Mouse (Mus musculus) urinary bladder, adult 18-20 months (tissue): Measurements from ENCODE around the gene Anks1b.

Experiments used
- DNase-seq, 2 experiments: peaks; one replicate each; pipeline ENCODE4 v3.0.0; 2022; ENCODE audit warnings: low spot score in 2 of 2, mixed read lengths in 2 of 2

Gene Anks1b

DNA sequence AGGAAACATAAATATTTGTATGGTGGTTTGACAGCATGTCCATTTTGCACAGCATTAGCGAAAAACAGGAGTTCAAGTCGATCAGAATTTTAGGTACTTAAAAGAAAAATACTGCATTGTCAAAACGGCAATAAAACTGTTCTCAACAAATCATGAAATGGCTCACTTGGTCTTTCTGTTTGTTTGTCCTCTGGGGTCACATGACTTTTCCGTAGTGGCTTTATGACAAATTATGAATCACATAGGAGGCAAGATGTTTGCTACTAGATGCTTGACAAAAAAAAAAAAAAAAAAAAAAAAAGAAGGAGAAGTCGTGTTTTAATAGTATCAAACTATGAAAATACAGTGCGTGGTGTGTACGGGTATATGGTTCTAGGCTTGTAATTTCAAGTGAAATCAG, 495.7 kb downstream of the Anks1b start:
- no peak for DNase-seq

DNA sequence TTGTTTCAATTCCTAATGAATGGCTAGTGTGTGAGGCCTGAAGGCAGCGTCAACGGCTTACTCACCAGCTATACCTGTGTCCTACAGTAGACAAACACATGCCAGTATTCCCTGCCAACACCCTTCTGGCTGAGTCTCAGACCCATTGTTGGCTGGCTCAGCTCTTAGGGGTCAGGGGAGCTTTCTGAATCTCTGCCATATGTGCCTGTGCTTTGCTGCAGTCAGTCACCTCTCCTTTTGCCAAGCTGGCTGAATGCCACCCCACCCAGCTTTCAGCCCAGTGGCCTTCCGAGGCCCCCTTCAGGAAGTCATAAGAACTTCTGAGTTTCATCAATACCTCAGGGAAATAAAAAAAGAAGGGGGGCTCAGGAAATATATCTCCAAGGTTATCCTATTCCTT, 497.4 kb downstream of the Anks1b start:
- no peak for DNase-seq

DNA sequence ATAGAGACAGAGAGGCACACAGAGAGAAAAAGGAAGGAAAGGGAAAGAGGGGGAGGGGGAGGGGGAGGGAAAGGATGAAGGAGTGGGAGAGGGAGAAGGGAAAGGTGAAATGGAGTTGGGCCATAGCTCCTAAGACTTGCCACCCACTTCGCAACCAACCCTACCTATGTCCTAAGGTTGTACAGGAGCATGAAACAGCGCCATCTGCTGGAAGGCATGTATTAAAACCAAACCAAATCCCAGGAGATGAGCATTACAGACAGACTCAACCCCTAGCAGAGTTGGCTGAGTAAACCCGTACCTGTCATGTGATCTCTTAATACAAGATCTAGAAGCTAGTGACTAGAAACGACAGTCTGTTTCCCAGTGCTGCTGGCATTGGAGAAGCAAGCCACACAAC, 500.2 kb downstream of the Anks1b start:
- DNase-seq: no peak

DNA sequence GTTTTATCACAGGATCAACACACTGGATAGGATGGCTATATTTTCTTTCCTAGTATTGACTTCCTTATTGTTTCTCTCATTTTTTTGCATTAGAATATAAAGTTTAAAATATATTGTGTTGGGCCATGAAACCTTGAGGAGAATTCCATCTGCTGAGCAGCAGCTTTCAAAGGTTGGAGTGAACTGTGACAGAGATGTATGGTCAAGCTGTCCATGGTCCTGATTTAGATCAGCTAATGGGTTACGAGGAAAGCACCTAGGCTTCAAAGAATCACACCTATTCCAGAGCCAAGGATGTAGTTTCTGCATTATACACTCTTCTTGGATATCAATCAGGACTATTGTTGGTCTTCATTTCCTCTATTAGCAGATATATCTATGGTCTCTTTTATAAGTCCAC, 503.3 kb downstream of the Anks1b start:
- no peak for DNase-seq

DNA sequence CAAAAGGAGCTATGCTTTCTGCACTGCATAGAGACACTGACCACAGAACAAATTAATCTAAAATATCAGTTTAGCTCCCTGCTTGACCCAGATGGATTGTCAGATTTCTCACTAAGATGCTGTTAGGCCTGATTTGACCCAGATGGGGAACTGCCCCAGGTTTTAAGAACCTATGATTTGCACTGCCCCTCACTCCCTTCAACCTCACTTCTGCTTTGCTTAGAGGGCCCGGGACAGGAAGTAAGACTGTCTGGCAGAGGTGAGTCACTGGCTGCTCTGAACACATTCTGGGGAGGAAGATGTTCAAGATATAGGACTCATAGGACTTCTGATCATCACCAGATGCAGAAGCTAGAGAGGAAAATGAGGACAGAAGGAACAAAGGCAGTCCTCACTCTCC, 506.8 kb downstream of the Anks1b start:
- no peak for DNase-seq

DNA sequence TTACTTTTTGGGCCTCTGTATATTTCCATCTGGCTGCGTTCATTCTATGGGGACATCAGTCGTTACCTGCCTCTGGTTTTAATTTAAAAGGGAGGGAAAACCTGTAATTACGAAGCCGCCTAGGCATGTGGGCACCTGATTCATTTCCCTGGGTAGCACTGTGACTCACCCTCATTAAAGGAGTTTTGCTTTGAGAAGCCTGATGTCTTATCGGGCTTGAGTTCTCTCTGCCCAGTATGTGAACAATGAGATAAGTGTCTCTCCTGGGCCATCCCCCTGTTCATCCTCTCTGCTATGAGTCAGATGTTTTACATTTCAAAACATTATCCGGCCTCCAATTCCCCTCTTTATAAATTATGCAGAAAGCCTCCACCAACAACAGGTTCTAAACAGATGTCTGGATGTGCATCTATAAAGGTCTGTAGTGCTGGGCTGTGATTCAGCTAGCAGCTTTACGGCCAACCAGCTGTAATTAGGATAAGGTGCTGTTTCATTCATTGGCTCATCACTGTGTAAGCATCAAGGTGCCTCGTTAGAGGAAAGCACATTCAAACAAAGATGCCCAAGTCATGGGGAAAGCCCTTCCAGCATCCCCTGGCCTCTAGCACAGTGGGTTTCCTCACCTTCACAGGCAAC, 507.5 kb downstream of the Anks1b start:
- DNase-seq: no peak

DNA sequence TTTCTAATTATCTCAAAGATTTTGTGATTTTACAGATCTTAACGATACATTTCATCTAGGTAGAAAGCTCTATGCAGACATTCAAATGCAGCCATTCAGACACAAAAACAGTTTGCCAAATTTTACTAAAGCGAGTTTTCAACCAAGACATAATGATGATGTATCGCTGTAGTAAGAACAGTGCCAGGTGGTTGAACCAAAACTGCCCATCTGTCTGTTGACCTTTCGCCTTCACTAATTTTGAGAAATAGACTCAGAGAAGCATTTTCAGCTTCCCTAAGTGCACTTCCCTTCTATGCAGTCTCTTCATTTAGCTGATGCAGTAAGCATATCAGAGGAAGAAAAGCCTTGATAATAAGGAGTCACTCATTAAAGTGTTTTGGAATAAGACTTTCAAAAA, 527.1 kb downstream of the Anks1b start:
- DNase-seq: no peak

DNA sequence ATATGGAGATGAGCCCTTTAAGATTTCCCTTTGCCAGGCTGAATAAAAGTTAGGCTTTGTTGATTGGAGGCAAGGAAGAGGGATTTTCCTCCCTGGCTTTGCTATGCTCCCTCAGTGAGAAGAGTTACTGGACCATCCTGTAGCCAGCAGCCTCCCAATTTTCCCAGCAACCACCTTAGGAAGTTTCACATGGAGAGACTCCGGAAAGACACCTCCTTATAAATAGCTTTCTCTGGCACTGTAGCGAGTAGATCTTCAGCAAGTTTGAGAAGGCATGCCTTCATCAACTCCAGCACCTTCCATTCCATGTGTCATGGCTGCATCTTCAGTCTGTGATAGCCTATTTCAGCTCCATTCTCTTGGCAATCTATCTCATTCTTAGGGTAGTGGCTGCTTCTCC, 535.2 kb downstream of the Anks1b start:
- no peak for DNase-seq

DNA sequence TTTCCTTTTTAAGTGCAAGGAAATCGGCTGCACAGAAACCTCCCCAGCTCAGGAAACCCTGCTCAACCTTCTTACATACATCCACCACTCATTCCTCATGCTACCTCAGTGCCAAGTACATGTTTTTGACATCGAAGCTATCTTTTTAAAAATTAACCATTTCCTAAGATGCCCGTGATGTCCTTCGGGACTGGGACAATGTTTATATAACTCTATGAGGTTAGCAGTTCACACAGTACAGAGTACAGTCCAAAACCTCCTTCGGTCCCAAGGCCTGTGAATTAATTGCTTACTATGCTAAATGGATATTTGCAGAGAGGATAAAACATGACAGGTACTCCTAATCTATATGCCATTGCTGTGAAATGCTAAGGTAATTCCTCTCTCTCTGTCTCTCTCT, 558.2 kb downstream of the Anks1b start:
- no peak for DNase-seq

DNA sequence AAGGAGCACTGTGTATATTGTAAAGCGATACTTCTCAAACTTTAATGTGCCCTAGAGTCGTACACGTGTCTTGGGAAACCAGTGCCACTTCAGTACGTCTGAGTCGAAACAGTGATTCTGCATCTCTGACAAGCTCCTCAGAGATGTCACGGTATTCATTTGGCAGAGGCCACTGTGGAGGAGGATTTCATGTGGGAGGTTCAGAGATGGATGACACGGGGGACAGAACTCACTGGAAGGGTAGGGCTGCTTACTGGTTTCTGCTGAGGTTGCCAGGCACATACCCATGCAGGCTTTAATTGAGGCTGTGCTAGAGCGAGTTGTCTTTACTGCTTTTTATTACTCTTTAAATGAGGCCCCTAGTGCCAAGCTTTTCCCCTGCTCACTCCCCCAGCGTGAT, 558.7 kb downstream of the Anks1b start:
- DNase-seq: no peak

DNA sequence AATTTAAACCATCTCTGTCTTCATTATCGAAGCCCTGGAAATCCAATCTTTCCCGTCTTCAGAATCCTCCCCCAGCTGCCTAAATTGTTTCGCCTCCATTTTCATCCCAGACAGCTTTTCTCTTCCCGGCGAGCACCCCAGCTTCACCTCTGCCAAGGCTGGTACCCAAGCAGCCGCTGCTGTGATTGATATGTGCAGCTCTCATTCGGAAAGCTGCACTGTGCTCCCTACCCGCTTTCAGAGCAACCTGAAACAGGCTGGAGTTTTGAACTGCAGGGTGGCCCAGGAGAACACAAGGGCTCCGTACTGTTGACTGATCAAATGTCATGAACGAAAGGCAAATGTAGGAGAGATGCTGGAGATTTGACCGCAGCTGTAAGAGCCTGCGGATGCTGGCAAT, 559.2 kb downstream of the Anks1b start:
- DNase-seq: no peak

DNA sequence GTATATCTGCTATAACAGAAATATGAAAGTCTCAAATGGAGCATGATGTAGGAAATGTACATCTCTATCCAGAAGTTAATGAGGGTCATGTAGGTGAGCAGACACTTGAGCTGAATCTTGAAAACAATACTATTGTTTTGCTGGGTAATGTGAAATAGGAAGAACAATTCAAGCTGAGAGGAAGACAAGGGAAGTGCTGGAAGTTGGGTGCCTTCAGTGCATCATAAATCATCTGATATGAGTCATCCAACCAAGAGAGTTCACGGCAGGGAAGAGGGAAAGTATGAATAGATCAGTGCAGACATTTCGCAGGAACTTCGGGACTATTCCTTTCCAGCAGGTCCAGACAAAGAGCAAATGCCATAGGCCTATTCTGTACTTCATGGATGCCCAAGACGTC, 567.7 kb downstream of the Anks1b start:
- no peak for DNase-seq

DNA sequence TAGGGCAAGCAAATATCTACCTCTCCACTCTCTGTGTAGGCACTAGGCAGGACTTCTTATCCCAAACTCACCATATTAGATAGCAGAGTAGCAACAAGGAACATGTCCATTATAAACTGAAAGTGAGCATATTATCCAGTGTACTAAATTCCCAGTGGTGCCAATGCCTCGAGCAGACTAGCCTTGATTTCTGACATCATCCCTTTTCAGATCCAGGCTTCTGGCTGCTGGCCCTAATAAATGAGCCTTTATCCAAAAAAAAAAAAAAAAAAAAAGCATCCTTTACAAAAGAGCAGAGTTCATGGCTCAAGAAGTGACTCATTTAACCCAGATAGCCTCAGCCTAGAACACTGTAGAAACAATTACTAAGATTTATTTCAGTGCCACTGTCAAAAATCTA, 568.3 kb downstream of the Anks1b start:
- no peak for DNase-seq

DNA sequence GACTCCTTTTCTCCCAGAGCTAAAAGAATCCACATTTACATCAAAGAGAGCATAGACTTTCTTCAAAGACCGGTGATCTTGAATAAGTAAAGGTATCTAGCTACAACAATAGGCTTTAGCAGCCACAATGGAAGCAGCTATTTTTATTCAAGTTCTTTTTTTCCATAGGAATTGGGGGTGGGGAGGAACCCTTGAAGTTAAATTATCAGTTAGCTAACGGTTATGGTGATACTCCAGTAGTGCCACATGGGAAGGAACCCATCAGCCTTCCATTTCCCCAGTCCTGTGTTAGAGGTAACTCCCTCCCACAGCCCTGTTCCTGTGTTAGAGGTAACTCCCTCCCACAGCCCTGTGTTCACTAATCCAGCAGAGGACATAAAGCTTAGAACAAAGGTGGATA, 591.6 kb downstream of the Anks1b start:
- no peak for DNase-seq

DNA sequence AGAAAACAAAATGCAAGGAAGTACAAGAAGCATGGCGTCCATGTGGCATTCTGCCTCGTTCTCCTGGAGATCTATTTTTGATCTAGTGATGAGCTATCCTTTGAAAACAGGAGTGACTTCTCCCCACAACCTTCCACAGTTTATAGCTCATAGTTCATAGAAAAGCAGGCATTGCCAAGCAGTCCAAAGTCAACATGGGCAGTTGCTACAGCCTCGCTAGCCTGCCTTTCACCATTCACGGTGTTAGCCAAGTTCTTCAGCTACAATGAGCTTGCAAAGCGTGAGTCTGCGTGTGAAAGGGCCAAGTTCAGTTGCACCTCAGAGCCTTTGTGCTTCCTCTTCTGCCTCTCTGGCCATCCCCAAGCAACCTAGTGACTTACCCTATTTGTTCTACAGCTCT, 592.1 kb downstream of the Anks1b start:
- DNase-seq: no peak

DNA sequence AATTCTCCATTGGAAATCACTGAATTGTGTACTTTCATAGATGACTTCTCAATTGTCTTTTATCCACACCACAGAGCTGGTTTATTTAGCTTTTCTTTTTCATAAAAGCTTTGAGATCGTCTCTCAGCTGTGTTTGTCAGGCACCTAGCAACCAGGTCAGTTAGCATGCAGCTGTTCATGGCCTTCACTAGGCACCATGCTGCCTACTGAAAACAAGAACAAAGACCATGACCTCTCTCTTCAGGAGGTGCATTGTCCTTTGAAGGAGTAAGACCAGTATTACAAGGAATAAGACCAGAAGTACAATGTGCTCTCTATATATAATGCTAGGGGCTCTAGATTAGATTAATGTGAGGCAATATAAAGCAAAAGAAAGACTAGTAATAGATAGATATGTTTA, 594.2 kb downstream of the Anks1b start:
- no peak for DNase-seq

DNA sequence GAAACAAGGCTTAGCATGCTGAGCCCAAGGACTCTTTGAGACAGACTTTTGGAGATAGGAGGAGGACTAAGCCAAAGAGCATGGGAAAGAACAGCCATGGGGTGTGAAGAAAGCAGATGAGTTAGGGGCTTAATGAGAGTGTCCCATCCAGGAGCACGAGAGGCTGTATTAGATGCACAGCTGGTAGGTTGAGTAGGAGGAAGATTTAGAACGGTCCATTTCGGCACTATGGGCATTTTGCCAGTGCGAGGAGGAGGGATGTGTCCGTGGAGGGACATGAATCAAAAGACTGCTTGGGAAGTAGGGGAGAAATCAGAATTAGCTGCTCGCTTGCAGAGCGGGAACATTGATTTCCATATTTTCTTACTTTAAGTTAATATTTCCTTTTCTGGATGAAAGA, 620.1 kb downstream of the Anks1b start:
- no peak for DNase-seq

DNA sequence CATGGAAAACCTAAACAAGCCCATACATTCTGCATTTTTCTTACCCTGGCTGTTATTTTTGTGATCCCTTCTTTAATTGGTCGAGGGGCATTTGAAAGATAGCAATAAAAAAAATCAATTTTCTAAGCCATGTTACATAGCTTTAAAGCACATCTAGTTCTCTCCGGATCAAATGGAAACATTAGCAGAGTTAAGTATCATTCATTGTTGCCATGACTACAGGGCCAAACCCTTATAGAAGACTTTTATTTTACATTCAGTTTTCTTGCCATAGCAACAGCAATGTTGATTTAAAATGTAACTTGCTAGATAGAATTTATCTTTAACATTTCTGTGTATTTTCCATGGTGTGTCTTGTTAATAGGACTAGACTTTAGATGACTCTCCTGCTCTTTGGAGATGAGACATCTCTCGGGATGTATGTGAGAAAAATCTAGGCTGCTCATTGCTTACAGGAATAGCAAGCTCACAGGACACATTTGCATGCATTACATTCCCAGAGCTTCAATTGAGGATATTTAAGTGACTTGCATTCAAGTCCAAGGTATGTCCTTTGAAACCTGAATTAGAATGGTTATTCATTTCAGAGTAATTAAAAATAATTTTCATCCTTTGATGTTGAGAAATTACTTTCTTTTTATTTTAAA, 620.8 kb downstream of the Anks1b start:
- DNase-seq: no peak

DNA sequence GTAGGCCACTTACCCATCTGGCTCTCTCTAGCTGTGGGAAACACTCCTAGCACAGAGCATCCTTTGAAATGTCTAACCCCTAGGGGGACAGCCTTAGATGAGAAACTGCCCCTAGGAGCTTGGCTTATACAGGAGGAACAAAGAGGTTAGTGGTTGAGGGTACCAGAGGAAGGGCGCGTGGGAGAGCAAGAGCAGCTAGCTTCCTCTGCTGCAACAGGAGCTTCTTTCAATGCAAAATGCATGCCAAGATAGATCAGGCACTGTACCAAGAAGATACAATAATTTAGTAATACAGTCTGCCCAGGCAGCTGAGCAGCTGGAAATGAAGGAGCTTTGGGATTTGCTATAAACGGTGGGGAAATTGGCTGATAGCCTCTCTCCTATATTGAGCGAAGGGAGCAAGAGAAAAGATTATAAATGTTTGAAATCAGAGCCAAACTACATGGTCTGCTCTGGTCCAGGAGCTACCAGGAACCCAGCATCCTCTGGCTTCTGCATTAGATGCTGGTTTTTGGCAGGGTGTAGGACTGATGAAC, 621.7 kb downstream of the Anks1b start:
- no peak for DNase-seq

DNA sequence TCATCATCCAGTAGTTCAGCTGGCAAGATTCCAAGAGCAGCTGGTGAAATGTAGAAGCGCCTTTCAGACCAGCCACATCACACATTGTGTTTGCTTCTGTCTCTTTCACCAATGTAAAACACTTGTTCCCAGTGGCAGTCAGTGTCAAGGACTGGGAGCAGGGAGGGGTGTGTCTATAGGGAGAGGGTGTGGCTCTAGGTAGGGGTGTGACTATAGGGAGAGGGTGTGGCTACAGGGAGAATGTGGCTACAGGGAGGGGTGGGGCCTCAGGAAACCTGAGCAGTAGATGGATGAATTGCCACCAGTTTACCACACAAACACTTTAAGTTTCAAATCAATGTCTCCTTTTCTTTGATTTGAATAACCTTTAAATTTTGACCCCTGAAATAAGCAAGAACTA, 634.3 kb downstream of the Anks1b start:
- DNase-seq: no peak

DNA sequence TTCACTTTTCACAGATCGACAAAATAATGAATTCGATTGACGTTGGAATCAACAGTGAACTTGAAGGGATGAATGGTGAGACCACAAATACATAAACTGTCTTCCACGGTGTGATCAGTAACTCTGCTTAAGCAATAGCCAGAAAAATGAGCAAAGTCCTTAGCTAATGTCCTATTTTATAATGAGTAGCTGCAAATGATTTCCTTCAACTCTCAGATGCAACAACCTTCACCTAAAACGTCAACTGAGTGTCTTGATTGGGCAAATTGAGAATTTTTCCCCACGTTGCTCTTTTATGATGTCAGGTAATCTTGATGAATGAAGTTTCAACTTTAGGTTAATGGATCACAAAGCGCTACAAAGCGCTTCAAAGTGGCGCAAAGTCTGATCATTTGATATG, 639.5 kb downstream of the Anks1b start:
- no peak for DNase-seq

DNA sequence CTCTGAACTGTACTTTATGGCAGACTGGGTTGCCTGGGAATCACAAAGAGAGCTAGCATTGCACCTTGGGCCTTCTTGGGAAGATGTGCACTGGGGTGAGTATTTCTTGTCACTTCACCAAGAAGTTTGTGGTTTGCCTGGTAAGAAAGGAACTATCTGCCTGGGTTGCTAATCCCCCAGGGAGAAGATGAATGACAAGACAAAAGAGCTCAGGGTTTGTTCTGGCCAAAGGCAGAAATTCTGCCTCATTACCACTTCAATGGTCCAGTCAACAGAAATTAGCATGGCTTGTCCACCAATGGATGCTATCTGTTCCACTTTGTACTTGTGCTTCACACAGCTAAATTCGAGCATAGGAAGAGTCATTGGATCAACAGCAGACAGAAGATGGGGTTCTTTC, 658.5 kb downstream of the Anks1b start:
- DNase-seq: no peak

DNA sequence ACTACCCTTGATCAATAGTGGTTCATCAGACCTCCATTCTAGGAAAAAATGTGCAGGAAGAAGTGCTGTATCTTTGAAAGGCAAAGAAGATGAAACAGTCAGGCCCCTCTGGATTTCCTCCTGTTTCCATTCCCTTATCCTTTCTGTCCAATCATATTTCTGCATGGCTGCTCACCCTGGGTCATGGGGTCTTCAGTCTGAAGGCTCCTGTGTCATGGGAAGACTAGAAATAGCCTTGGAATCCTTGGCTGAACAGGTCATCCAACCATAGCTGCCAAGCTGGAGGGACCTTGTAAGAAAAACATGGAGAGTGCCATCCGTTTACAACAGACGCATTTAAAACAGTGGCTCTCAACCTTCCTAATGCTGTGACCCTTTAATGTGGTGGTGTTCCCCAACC, 662.1 kb downstream of the Anks1b start:
- DNase-seq: no peak

DNA sequence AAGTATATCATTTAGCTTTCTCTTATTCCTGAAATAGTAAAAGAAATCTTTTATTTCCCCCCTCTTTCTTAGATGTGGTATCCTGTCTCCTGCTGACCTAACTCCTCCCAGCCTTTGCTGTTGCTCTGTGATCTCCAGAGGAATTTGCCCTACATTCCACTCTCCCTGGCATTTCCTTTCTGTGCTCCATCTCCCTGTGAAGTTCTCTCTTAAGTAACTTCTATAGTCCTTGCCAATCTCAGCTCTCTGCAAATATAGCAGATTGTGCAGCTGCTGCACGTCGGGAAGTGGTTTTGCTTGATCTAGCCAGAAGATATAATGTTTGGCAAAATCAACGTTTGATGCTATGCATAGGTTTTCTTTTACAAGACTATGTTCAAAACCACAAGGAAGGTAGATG, 673.3 kb downstream of the Anks1b start:
- no peak for DNase-seq
